Mouse (Mus musculus): ENCODE results near the gene Ide. TPM values are rescaled to one million over a fixed set of nuclear protein-coding genes. Genes with fewer than 3 reads are reported as not detected.

Ide gene
- polyA plus RNA-seq, 1 experiment from 2014 or later: 30.5 TPM

GRCm38 (mm10) chr19:37248199-37248598 is 89.5 kb downstream of the Ide start:
- WGBS: 77% methylated on average over 3 of the region's 3 CpGs
- Histone ChIP-seq H3K4me1 (replicated peaks; ENCODE audit: control insufficient read depth, insufficient read depth, low read length) (no peaks in the 10 kb centered on the region), H3K4me2 (replicated peaks; ENCODE audit: low read depth) (no peak overlapping the region), H3K27ac (ENCODE audit: low read depth, low read length) (no peak overlapping the region), H3K36me3 (ENCODE audit: control insufficient read depth, insufficient read depth) (no peaks in the 10 kb centered on the region), H3K9ac (ENCODE audit: low read depth, low read length) (no peak overlapping the region), H3K4me3 (ENCODE audit: low read depth, low read length) (no peak overlapping the region), H3K9me3 (ENCODE audit: control insufficient read depth) (no peaks in the 10 kb centered on the region), H3K27me3 (replicated peaks; ENCODE audit: control insufficient read depth, insufficient read depth, low read length) (no peaks in the 10 kb centered on the region)
- no peak for ATAC-seq
- no peak for TF ChIP-seq CTCF (IDR thresholded peaks at IDR 0.05; ENCODE audit: low read depth)

- Histone ChIP-seq H3K27me3 (replicated peaks; ENCODE audit: control insufficient read depth, insufficient read depth, low read length) (no peaks in the 10 kb centered on the region), H3K27ac (ENCODE audit: low read depth, low read length) (no peak overlapping the region), H3K9me3 (ENCODE audit: control insufficient read depth) (no peaks in the 10 kb centered on the region), H3K9ac (ENCODE audit: low read depth, low read length) (no peak overlapping the region), H3K36me3 (ENCODE audit: control insufficient read depth, insufficient read depth) (no peaks in the 10 kb centered on the region), H3K4me3 (ENCODE audit: low read depth, low read length) (no peak overlapping the region), H3K4me2 (replicated peaks; ENCODE audit: low read depth) (no peak overlapping the region), H3K4me1 (replicated peaks; ENCODE audit: control insufficient read depth, insufficient read depth, low read length) (no peaks in the 10 kb centered on the region)
- TF ChIP-seq CTCF (IDR thresholded peaks at IDR 0.05; ENCODE audit: low read depth): no peak
- WGBS: 34% methylated on average over 3 of the region's 3 CpGs
- ATAC-seq: no peak
Measured at GRCm38 (mm10) chr19:37246859-37247258, 90.8 kb downstream of the Ide start.

- 8% methylated on average over 2 of the region's 2 CpGs for WGBS
- no peak for TF ChIP-seq CTCF (IDR thresholded peaks at IDR 0.05; ENCODE audit: low read depth)
- no peaks in the 10 kb centered on the region for H3K9me3 ChIP-seq (ENCODE audit: control insufficient read depth)
Measured at GRCm38 (mm10) chr19:37242707-37243106, 94.9 kb downstream of the Ide start.

GRCm38 (mm10) chr19:37241201-37241600 is 96.5 kb downstream of the Ide start:
- 69% methylated on average over 5 of the region's 5 CpGs for WGBS
- no peak overlapping the region for H3K9ac ChIP-seq (ENCODE audit: low read depth, low read length)
- no peaks in the 10 kb centered on the region for H3K36me3 ChIP-seq (ENCODE audit: control insufficient read depth, insufficient read depth)
- H3K4me2 ChIP-seq (replicated peaks; ENCODE audit: low read depth): no peak overlapping the region
- no peak overlapping the region for H3K27ac ChIP-seq (ENCODE audit: low read depth, low read length)
- no peaks in the 10 kb centered on the region for H3K27me3 ChIP-seq (replicated peaks; ENCODE audit: control insufficient read depth, insufficient read depth, low read length)
- TF ChIP-seq CTCF (IDR thresholded peaks at IDR 0.05; ENCODE audit: low read depth): 0 out of 2 replicates have a peak, but pooled peaks have one; percentile 14
- H3K9me3 ChIP-seq (ENCODE audit: control insufficient read depth): no peaks in the 10 kb centered on the region
- no peak overlapping the region for H3K4me3 ChIP-seq (ENCODE audit: low read depth, low read length)
- H3K4me1 ChIP-seq (replicated peaks; ENCODE audit: control insufficient read depth, insufficient read depth, low read length): no peaks in the 10 kb centered on the region
- no peak for ATAC-seq

More at GRCm38 (mm10) chr19:37242707-37243106, 94.9 kb downstream of the Ide start:
- ATAC-seq: no peak
- Histone ChIP-seq H3K27ac (ENCODE audit: low read depth, low read length) (no peak overlapping the region), H3K9ac (ENCODE audit: low read depth, low read length) (no peak overlapping the region), H3K4me3 (ENCODE audit: low read depth, low read length) (no peak overlapping the region), H3K36me3 (ENCODE audit: control insufficient read depth, insufficient read depth) (no peaks in the 10 kb centered on the region), H3K27me3 (replicated peaks; ENCODE audit: control insufficient read depth, insufficient read depth, low read length) (no peaks in the 10 kb centered on the region), H3K4me2 (replicated peaks; ENCODE audit: low read depth) (no peak overlapping the region), H3K4me1 (replicated peaks; ENCODE audit: control insufficient read depth, insufficient read depth, low read length) (no peaks in the 10 kb centered on the region)

- TF ChIP-seq CTCF (IDR thresholded peaks at IDR 0.05; ENCODE audit: low read depth): no peak
- no peak overlapping the region for H3K4me2 ChIP-seq (replicated peaks; ENCODE audit: low read depth)
- H3K36me3 ChIP-seq (ENCODE audit: control insufficient read depth, insufficient read depth): no peaks in the 10 kb centered on the region
- no peak overlapping the region for H3K4me3 ChIP-seq (ENCODE audit: low read depth, low read length)
- ATAC-seq: no peak
- no peak overlapping the region for H3K27ac ChIP-seq (ENCODE audit: low read depth, low read length)
- peaks cover 16% of the 10 kb centered on the region for H3K27me3 ChIP-seq (replicated peaks; ENCODE audit: control insufficient read depth, insufficient read depth, low read length)
- H3K9me3 ChIP-seq (ENCODE audit: control insufficient read depth): no peaks in the 10 kb centered on the region
- 18% methylated on average over 4 of the region's 4 CpGs for WGBS
- no peak overlapping the region for H3K9ac ChIP-seq (ENCODE audit: low read depth, low read length)
- H3K4me1 ChIP-seq (replicated peaks; ENCODE audit: control insufficient read depth, insufficient read depth, low read length): no peaks in the 10 kb centered on the region
Measured at GRCm38 (mm10) chr19:37239096-37239495, 98.6 kb downstream of the Ide start.

- H3K36me3 ChIP-seq (ENCODE audit: control insufficient read depth, insufficient read depth): no peaks in the 10 kb centered on the region
- no peak overlapping the region for H3K4me2 ChIP-seq (replicated peaks; ENCODE audit: low read depth)
- ATAC-seq: no peak
- H3K27me3 ChIP-seq (replicated peaks; ENCODE audit: control insufficient read depth, insufficient read depth, low read length): peaks cover 21% of the 10 kb centered on the region
- 18% methylated on average over 7 of the region's 7 CpGs for WGBS
- no peak overlapping the region for H3K27ac ChIP-seq (ENCODE audit: low read depth, low read length)
- TF ChIP-seq CTCF (IDR thresholded peaks at IDR 0.05; ENCODE audit: low read depth): no peak
- no peak overlapping the region for H3K9ac ChIP-seq (ENCODE audit: low read depth, low read length)
- H3K9me3 ChIP-seq (ENCODE audit: control insufficient read depth): no peaks in the 10 kb centered on the region
- no peaks in the 10 kb centered on the region for H3K4me1 ChIP-seq (replicated peaks; ENCODE audit: control insufficient read depth, insufficient read depth, low read length)
- no peak overlapping the region for H3K4me3 ChIP-seq (ENCODE audit: low read depth, low read length)
Measured at GRCm38 (mm10) chr19:37238651-37239050, 99.0 kb downstream of the Ide start.

Data from intestine, postnatal 0 days (tissue).